Mouse (Mus musculus) embryonic facial prominence, embryonic 11.5 days (tissue): ENCODE data around the gene Acvrl1. TPM values are rescaled to one million over a fixed set of nuclear protein-coding genes. Genes with fewer than 3 reads are reported as not detected.
A peak's percentile ranks its signal among the peaks of the same experiment; 100 is the strongest.

Source experiments
- ATAC-seq: fragments of 200-750 bp; cut with Nextera tagmentation; replicated peaks from 2 replicates; pipeline ENCODE4 v1.8.0; 2017; ENCODE audit warnings: low read depth; ENCODE audit not compliant: insufficient number of reproducible peaks, low FRiP score, low TSS enrichment
- DNase-seq: peaks from one replicate; pipeline ENCODE4 v3.0.0-alpha.2; 2015; ENCODE audit warnings: low spot score
- H3K27ac ChIP-seq: fragments of 300-500 bp; sonication (generic); replicated peaks from 2 replicates; pipeline ENCODE4 v1.5.1; 2014; ENCODE audit warnings: mild to moderate bottlenecking, low read depth, low read length, control low read depth
- H3K27me3 ChIP-seq: fragments of 300-500 bp; sonication (generic); 2 replicates; pipeline ENCODE4 v1.6.1; 2014; ENCODE audit warnings: mild to moderate bottlenecking, low read length, moderate library complexity, mixed read lengths; ENCODE audit not compliant: control insufficient read depth, insufficient read depth
- H3K36me3 ChIP-seq: fragments of 300-500 bp; sonication (generic); replicated peaks from 2 replicates; pipeline ENCODE4 v1.6.1; 2014; ENCODE audit warnings: low read depth, mild to moderate bottlenecking, low read length, moderate library complexity, mixed read lengths; ENCODE audit not compliant: control insufficient read depth, insufficient read depth
- H3K4me1 ChIP-seq: fragments of 300-500 bp; sonication (generic); 2 replicates; pipeline ENCODE4 v1.6.1; 2014; ENCODE audit warnings: low read length, mixed read lengths; ENCODE audit not compliant: control insufficient read depth, insufficient read depth
- H3K4me2 ChIP-seq: fragments of 300-500 bp; sonication (generic); 2 replicates; pipeline ENCODE4 v1.6.1; 2014; ENCODE audit warnings: low read depth, mild to moderate bottlenecking, control low read depth, low read length, moderate library complexity
- H3K4me3 ChIP-seq: fragments of 300-500 bp; sonication (generic); 2 replicates; pipeline ENCODE4 v1.5.1; 2014; ENCODE audit warnings: low read depth, low read length, control low read depth
- H3K9ac ChIP-seq: fragments of 300-500 bp; sonication (generic); replicated peaks from 2 replicates; pipeline ENCODE4 v1.6.1; 2014; ENCODE audit warnings: mild to moderate bottlenecking, control low read depth, low read length
- H3K9me3 ChIP-seq: fragments of 300-500 bp; sonication (generic); replicated peaks from 2 replicates; pipeline ENCODE4 v1.6.1; 2016; ENCODE audit warnings: mild to moderate bottlenecking, low read length, inconsistent platforms, mixed read lengths; ENCODE audit not compliant: control insufficient read depth
- WGBS: fragments of 180-500 bp; shearing (Covaris S2); extraction: QIAGEN DNeasy Blood & Tissue Kit; methylation state at CpG from one replicate; pipeline ENCODE4 v1.1.7; 2014; 5-methylcytosine and 5-hydroxymethylcytosine counted together
- polyA plus RNA-seq: library from polyadenylated mRNA; unstranded; fragments of >200 nt; fragmentation: Nextera tagmentation; extraction: Ambion mirVana; gene quantifications from 2 replicates; pipeline ENCODE4 v1.2.1, GENCODE M21; 2014

Gene Acvrl1
- polyA plus RNA-seq, 1 experiment from 2014 or later: 4.6 TPM

DNA sequence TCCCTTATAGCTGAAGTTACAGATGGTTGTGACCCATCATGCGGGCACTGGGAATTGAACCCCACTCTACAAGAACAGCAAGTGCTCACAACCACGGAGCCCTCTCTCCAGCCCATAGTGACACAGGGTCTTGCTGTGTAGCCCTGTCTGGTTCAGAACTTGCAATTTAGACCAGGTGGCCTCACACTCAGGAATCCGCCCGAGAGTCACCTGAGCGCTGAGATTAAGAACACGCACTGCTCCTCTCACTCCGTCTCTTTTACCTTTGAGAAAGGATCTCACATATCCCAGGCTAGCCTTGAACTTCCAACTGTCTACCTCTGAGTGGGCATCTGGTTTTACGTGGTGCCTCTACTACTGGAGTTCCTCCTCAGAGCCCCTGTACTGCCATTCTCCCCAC lies 56.0 kb downstream of the Acvrl1 start:
- no peak overlapping the region for H3K4me2 ChIP-seq
- H3K36me3 ChIP-seq: no peaks in the 10 kb centered on the region
- 95% methylated on average over 8 of the region's 8 CpGs for WGBS
- no peak overlapping the region for H3K9ac ChIP-seq
- no peaks in the 10 kb centered on the region for H3K9me3 ChIP-seq
- no peaks in the 10 kb centered on the region for H3K27me3 ChIP-seq
- no peak overlapping the region for H3K4me3 ChIP-seq
- DNase-seq (no peak), ATAC-seq (no peak)
- H3K4me1 ChIP-seq: peaks cover 4% of the 10 kb centered on the region; the same call in 1 of the 2 replicates
- H3K27ac ChIP-seq: no peak overlapping the region

DNA sequence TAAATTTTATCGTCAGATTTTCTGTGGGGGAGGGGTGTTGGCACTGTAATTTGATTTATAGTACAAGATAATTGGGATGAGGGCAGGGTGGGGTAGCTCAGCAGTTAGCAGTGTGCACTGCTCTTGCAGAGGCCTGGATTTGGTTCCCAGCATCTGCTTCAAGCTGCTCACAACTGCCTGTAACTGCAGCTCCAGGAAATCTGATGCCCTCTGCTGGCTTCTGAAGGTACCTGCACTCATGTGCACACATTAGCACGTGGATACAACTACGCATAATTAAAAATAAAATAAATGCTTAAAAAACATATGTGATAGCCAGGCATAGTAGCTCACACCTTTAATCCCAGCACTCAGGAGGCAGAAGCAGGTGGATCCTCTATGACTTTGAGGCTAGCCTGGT lies 57.2 kb downstream of the Acvrl1 start:
- Histone ChIP-seq H3K4me1 (peaks cover 4% of the 10 kb centered on the region; the same call in 1 of the 2 replicates), H3K9ac (no peak overlapping the region), H3K27me3 (no peaks in the 10 kb centered on the region), H3K9me3 (no peaks in the 10 kb centered on the region), H3K4me2 (no peak overlapping the region), H3K27ac (no peak overlapping the region), H3K4me3 (no peak overlapping the region), H3K36me3 (no peaks in the 10 kb centered on the region)
- WGBS: 88% methylated on average over 3 of the region's 3 CpGs
- DNase-seq: no peak
- ATAC-seq: no peak

DNA sequence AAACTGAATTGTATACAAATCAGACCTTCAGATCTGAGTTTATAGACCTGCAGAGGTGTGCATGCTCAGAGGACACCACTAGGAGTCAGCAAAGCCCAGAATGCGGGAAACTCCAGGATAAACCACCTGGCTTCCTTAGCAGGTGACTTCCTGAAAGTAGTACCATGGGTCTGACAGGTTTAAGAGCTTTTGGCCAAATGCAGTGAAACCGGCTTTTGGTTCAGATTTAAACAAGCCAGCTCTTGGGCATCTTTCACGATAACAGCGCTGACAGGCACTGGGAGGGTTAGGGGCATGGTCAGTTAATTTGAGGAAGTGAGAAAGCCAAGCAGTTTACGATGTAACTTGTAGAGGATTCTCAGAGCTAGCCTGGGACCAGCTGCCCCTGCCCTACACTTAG lies 59.6 kb downstream of the Acvrl1 start:
- no peaks in the 10 kb centered on the region for H3K27me3 ChIP-seq
- no peak overlapping the region for H3K9ac ChIP-seq
- no peak for ATAC-seq
- no peak overlapping the region for H3K27ac ChIP-seq
- H3K4me1 ChIP-seq: no peaks in the 10 kb centered on the region
- no peaks in the 10 kb centered on the region for H3K36me3 ChIP-seq
- no peak overlapping the region for H3K4me3 ChIP-seq
- H3K9me3 ChIP-seq: no peaks in the 10 kb centered on the region
- no peak overlapping the region for H3K4me2 ChIP-seq
- DNase-seq: no peak
- WGBS: 85% methylated on average over 5 of the region's 5 CpGs

DNA sequence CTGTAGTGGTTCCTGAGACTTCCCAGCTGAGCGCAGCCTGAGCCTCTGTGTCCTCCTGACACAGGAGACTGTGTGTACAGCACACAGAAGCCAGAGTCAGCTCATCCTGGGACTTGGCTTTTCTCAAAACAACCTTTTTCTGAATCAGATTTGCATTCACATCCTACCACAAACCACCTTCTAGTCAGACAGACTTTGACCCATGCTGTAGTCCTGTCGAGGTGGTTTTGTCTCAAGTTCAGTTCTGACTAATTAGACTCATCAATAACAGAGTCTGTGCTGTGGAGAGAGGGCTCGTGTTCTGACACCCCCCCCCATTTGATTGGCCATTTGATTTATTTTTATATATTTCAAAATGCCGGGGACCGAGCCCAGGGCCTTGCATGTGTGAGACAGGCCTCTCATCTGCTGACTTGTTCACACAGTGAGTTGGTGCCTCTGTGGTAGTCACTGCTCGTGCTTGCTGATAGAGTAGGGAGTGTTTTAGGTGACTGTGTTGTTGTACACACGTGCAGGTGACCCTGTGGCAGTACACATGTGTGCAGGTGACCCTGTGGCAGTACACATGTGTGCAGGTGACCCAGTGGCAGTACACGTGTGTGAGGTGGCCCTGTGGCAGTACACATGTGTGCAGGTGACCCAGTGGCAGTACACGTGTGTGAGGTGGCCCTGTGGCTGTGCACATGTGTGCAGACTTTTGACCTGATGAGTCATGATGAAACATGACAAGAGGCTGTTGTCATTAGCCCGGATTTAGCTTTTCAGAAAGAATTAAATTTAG lies 61.8 kb downstream of the Acvrl1 start:
- 80% methylated on average over 10 of the region's 10 CpGs for WGBS
- H3K27me3 ChIP-seq: no peaks in the 10 kb centered on the region

DNA sequence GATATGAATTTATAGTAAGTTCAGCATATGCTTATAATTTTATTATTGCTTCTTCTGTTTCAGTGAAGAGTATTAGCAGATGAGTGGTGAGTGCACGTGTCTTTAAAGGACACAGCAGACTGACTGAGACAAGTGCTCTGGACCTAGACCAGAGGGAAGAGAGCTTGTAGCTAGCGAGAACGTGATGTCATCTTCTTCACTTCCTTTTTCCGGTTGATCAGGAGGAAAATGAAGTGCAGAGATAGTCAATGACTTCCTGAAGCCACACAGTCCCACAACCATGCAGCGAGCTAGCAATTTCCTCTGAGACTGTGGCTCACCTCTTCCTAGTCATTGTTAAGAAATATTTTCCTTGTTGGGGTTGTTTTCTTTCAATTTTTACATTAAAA lies 62.4 kb downstream of the Acvrl1 start:
- H3K4me2 ChIP-seq: no peak overlapping the region
- DNase-seq (no peak), ATAC-seq (no peak)
- peaks cover 4% of the 10 kb centered on the region; the same call in 1 of the 2 replicates for H3K36me3 ChIP-seq
- 72% methylated on average over 5 of the region's 5 CpGs for WGBS
- no peaks in the 10 kb centered on the region for H3K4me1 ChIP-seq
- H3K9me3 ChIP-seq: no peaks in the 10 kb centered on the region
- no peaks in the 10 kb centered on the region for H3K27me3 ChIP-seq
- no peak overlapping the region for H3K27ac ChIP-seq
- no peak overlapping the region for H3K9ac ChIP-seq
- no peak overlapping the region for H3K4me3 ChIP-seq

More for the DNA sequence above, 61.8 kb downstream of the Acvrl1 start:
- Histone ChIP-seq H3K9ac (no peak overlapping the region), H3K9me3 (no peaks in the 10 kb centered on the region), H3K4me2 (no peak overlapping the region), H3K4me3 (no peak overlapping the region), H3K36me3 (no peaks in the 10 kb centered on the region; the same call in 1 of the 2 replicates), H3K4me1 (no peaks in the 10 kb centered on the region), H3K27ac (no peak overlapping the region)
- DNase-seq (no peak), ATAC-seq (no peak)

DNA sequence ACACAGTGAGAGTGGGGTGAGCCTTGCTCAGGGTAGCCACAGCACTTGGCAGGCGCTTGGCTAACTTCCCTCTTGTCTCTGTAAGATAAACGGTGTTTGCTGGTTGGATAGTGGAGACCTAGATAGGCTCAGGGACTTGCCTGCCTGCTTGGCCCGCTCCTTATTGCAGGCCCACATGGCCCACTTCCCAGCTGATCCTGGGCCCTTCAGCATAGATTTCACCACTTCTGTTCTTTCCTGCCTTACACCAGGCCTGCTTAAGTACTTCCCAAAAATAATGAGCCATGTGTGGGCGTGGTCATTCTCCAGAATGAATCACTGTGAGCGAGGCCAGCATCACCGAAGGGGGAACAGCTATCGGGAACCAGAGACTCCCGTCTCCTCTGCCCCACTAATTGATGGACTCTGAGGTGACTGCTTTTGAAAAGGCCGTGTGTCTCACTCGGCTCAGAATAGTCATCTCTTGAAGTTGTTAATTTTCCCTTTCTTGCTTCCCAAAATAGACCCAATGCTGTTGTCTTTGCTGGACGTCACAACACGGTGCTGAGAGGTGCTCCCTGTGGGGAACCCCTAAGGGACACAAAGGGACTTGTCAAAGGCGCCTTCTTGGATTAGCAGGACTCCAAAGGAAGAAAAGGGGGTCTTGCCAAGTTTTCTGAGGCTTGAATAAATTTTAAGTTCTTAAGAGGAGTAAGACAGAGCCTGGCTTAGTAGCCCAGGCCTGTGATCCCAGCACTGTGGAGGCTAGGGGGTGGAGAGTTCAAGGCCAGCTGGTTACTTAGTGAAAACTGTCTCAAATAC lies 63.3 kb downstream of the Acvrl1 start:
- H3K9ac ChIP-seq: no peak overlapping the region
- H3K9me3 ChIP-seq: no peaks in the 10 kb centered on the region
- ATAC-seq (peak; percentile 24; the same call in 1 of the 2 replicates), DNase-seq (peak; percentile 49)
- 39% methylated on average over 13 of the region's 13 CpGs for WGBS
- no peak overlapping the region for H3K4me3 ChIP-seq
- H3K4me1 ChIP-seq: no peaks in the 10 kb centered on the region
- H3K27ac ChIP-seq: no peak overlapping the region
- no peak overlapping the region for H3K4me2 ChIP-seq
- H3K27me3 ChIP-seq: no peaks in the 10 kb centered on the region
- peaks cover 10% of the 10 kb centered on the region for H3K36me3 ChIP-seq

DNA sequence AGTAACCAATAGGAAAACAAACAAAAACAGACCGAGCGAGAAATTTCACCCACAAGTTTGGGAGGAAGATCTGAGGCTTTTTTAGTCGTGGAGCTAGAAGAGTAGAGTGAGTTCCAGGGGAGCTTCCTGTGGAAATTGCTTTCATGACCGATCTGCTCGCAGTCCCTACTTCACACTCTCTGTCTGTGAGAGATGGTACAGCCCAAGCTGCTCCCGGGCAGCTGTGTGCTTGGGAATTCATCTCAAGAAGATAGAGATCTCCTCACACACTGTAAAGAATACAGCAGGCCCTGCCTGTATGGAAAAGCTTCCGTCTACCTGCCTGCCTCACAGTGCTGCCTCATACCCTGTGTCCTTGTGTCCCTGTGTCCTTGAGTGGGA lies 63.9 kb downstream of the Acvrl1 start:
- Histone ChIP-seq H3K4me3 (no peak overlapping the region), H3K9ac (no peak overlapping the region), H3K27me3 (no peaks in the 10 kb centered on the region), H3K4me2 (no peak overlapping the region), H3K27ac (no peak overlapping the region), H3K4me1 (no peaks in the 10 kb centered on the region), H3K9me3 (no peaks in the 10 kb centered on the region), H3K36me3 (peaks cover 10% of the 10 kb centered on the region)
- ATAC-seq (no peak), DNase-seq (no peak)
- 65% methylated on average over 7 of the region's 7 CpGs for WGBS

DNA sequence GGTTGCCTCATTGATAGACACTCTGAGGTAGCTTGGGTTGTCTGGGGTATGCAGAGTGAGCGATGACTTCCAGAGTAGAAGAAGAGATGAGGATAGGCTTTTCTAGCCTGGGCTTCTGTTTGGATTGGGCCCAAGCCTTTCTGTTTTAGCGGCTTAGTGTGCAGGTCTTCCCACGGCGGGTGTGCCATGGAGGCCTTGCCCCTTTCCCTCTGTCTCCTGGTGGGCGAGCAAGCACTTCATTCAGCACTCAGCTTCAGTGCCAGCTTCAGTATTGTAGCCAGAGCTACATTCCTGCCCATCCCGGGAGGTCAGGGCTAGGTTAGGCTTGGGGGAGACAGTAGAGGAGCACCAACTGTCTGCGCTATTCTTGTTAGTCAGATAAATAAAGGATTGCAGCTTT lies 64.3 kb downstream of the Acvrl1 start:
- Histone ChIP-seq H3K9me3 (no peaks in the 10 kb centered on the region), H3K36me3 (peaks cover 10% of the 10 kb centered on the region), H3K4me2 (no peak overlapping the region), H3K9ac (no peak overlapping the region), H3K27ac (no peak overlapping the region), H3K27me3 (no peaks in the 10 kb centered on the region), H3K4me1 (no peaks in the 10 kb centered on the region), H3K4me3 (no peak overlapping the region)
- DNase-seq (no peak), ATAC-seq (no peak)
- 89% methylated on average over 7 of the region's 7 CpGs for WGBS
